Mouse (Mus musculus) heart, postnatal 0 days (tissue): ENCODE measurements around the gene 1700011M02Rik.

Experiments used
- CTCF ChIP-seq: IDR thresholded peaks from 2 replicates; pipeline ENCODE4 v1.5.1; 2016; ENCODE audit warnings: antibody characterized with exemption, control low read depth, low read depth
- EP300 ChIP-seq: IDR thresholded peaks from 2 replicates; pipeline ENCODE4 v1.6.1; 2016; ENCODE audit warnings: antibody characterized with exemption, low read depth

DNA sequence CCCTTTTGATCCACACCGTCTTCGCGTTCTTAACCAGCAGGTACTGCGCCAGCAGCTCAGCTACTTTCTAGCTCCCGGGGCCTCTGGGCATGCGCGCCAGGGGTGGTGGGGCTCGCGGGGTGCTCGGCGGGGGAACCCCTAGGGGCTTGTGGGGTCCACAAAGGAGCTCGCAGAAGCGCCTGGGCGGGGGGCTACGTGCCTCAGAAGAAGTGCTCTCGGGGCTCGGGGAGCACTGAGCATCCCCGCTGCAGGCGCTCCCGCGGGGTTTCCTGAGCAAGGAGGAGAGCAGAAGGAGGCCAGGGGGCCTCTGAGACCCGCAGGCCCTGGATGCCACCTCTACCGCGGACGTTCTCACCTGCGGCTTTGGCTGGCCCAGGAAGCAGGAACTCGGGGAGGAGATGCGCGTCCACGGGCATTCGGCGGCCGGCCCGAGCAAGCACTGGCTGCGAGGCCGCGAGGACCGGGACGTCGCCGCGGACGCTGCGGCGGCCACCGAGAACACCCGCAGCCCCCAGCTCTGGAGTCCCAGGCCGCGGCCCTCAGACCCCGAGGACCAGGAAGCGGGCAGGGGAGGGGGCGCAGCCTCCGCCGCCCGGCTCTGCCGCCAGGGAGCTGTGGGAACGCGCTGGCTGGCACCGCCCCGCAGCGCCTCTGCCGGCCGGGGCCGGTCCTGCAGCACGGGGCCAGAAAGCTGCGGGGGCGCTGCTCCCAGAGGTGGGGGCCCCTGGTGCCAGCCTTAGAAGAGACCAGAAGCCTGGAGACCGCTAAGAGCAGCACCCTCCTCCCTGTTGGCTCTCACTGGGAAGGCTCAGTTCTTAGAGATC is 25.1 kb downstream of the 1700011M02Rik start:
- TF ChIP-seq EP300 (no peak), CTCF (peak; percentile 39)
